Mouse (Mus musculus) thymus, postnatal 14 days (tissue): Measurements from ENCODE around the gene Gm4353.

ENCODE experiments used
- DNase-seq: peaks from one replicate; pipeline ENCODE4 v3.0.0; 2021

Gene Gm4353

GRCm38 (mm10) chr7:116039538-116040466, 44.6 kb downstream of the Gm4353 start:
- peak; percentile 79 for DNase-seq

- no peak for DNase-seq
These were observed 45.3 kb downstream of the Gm4353 start, which contains the start of gene 1110004F10Rik for GRCm38 (mm10) chr7:116039196-116039537. 1110004F10Rik (plus strand) TSS chr7:116039397.

GRCm38 (mm10) chr7:116038511-116038910, 45.9 kb downstream of the Gm4353 start, which contains the start of gene Sox6:
Sox6 (minus strand) TSS chr7:116038796.
- DNase-seq = no peak

GRCm38 (mm10) chr7:116038024-116038423, 46.4 kb downstream of the Gm4353 start:
- no peak for DNase-seq

GRCm38 (mm10) chr7:116036591-116037555, 47.6 kb downstream of the Gm4353 start:
- no peak for DNase-seq

- no peak for DNase-seq
These were observed 48.9 kb downstream of the Gm4353 start for GRCm38 (mm10) chr7:116035504-116035903.

GRCm38 (mm10) chr7:116034282-116034758, 50.1 kb downstream of the Gm4353 start:
- peak; percentile 22 for DNase-seq

GRCm38 (mm10) chr7:116033371-116034241, 50.8 kb downstream of the Gm4353 start:
- DNase-seq = peak; percentile 21
